Mouse (Mus musculus) embryonic facial prominence, embryonic 15.5 days (tissue): ENCODE data around the gene Tent4a. TPM values are rescaled to one million over a fixed set of nuclear protein-coding genes. Genes with fewer than 3 reads are reported as not detected.

Experiments used
- ATAC-seq: fragments of 200-750 bp; cut with Nextera tagmentation; 2 replicates; pipeline ENCODE4 v1.8.0; 2017; ENCODE audit warnings: low read depth, moderate TSS enrichment; ENCODE audit not compliant: insufficient number of reproducible peaks, low FRiP score, low TSS enrichment
- H3K27ac ChIP-seq: fragments of 300-500 bp; sonication (generic); replicated peaks from 2 replicates; pipeline ENCODE4 v1.5.1; 2015; ENCODE audit warnings: mild to moderate bottlenecking, inconsistent platforms
- H3K27me3 ChIP-seq: fragments of 300-500 bp; sonication (generic); 2 replicates; pipeline ENCODE4 v1.6.1; 2015; ENCODE audit warnings: inconsistent platforms
- H3K36me3 ChIP-seq: fragments of 300-500 bp; sonication (generic); 2 replicates; pipeline ENCODE4 v1.6.1; 2015; ENCODE audit warnings: mild to moderate bottlenecking, inconsistent platforms
- H3K4me1 ChIP-seq: fragments of 300-500 bp; sonication (generic); 2 replicates; pipeline ENCODE4 v1.6.1; 2015; ENCODE audit warnings: inconsistent platforms
- H3K4me2 ChIP-seq: fragments of 300-500 bp; sonication (generic); replicated peaks from 2 replicates; pipeline ENCODE4 v1.6.1; 2015; ENCODE audit warnings: mild to moderate bottlenecking, inconsistent platforms
- H3K4me3 ChIP-seq: fragments of 300-500 bp; sonication (generic); replicated peaks from 2 replicates; pipeline ENCODE4 v1.5.1; 2015; ENCODE audit warnings: mild to moderate bottlenecking, inconsistent platforms
- H3K9ac ChIP-seq: fragments of 300-500 bp; sonication (generic); 2 replicates; pipeline ENCODE4 v1.6.1; 2015; ENCODE audit warnings: inconsistent platforms
- H3K9me3 ChIP-seq: fragments of 300-500 bp; sonication (generic); replicated peaks from 2 replicates; pipeline ENCODE4 v1.6.1; 2016; ENCODE audit warnings: inconsistent platforms
- WGBS: fragments of 180-500 bp; shearing (Covaris S2); methylation state at CpG from one replicate; pipeline ENCODE4 v1.1.7; 2015; 5-methylcytosine and 5-hydroxymethylcytosine counted together
- polyA plus RNA-seq: library from polyadenylated mRNA; unstranded; fragments of >200 nt; fragmentation: Nextera tagmentation; extraction: Ambion mirVana; gene quantifications from 2 replicates; pipeline ENCODE4 v1.2.1, GENCODE M21; 2015

Tent4a gene
- polyA plus RNA-seq, 1 experiment from 2014 or later = 6.0 TPM

- Histone ChIP-seq H3K36me3 (no peaks in the 10 kb centered on the region), H3K27me3 (no peaks in the 10 kb centered on the region), H3K4me2 (no peak overlapping the region), H3K9me3 (no peaks in the 10 kb centered on the region), H3K9ac (no peak overlapping the region), H3K4me1 (no peaks in the 10 kb centered on the region), H3K4me3 (no peak overlapping the region), H3K27ac (no peak overlapping the region)
- WGBS = 76% methylated on average over 9 of the region's 9 CpGs
- ATAC-seq = no peak
These were observed 27.6 kb upstream of the Tent4a start for GRCm38 (mm10) chr13:69562004-69562403.

- Histone ChIP-seq H3K27me3 (no peaks in the 10 kb centered on the region), H3K9me3 (no peaks in the 10 kb centered on the region), H3K4me1 (no peaks in the 10 kb centered on the region), H3K4me2 (no peak overlapping the region), H3K9ac (no peak overlapping the region), H3K4me3 (no peak overlapping the region), H3K36me3 (no peaks in the 10 kb centered on the region), H3K27ac (no peak overlapping the region)
- ATAC-seq = no peak
- 56% methylated on average over 13 of the region's 13 CpGs for WGBS
These were observed 25.0 kb upstream of the Tent4a start for GRCm38 (mm10) chr13:69559291-69559961.

- Histone ChIP-seq H3K9ac (no peak overlapping the region), H3K36me3 (no peaks in the 10 kb centered on the region), H3K9me3 (no peaks in the 10 kb centered on the region), H3K27me3 (no peaks in the 10 kb centered on the region), H3K27ac (no peak overlapping the region), H3K4me1 (no peaks in the 10 kb centered on the region), H3K4me2 (no peak overlapping the region), H3K4me3 (no peak overlapping the region)
- 69% methylated on average over 6 of the region's 6 CpGs for WGBS
- ATAC-seq = no peak
These were observed 23.8 kb upstream of the Tent4a start for GRCm38 (mm10) chr13:69558098-69558660.

- Histone ChIP-seq H3K4me1 (no peaks in the 10 kb centered on the region), H3K9me3 (no peaks in the 10 kb centered on the region), H3K36me3 (no peaks in the 10 kb centered on the region), H3K27me3 (no peaks in the 10 kb centered on the region), H3K4me2 (no peak overlapping the region), H3K9ac (no peak overlapping the region), H3K27ac (no peak overlapping the region), H3K4me3 (no peak overlapping the region)
- ATAC-seq = no peak
These were observed 22.3 kb upstream of the Tent4a start for GRCm38 (mm10) chr13:69556728-69557127.

- H3K9me3 ChIP-seq = no peaks in the 10 kb centered on the region
- no peak for ATAC-seq
- no peak overlapping the region for H3K4me3 ChIP-seq
- H3K27ac ChIP-seq = no peak overlapping the region
- no peaks in the 10 kb centered on the region for H3K36me3 ChIP-seq
- no peaks in the 10 kb centered on the region for H3K4me1 ChIP-seq
- no peak overlapping the region for H3K4me2 ChIP-seq
- 86% methylated on average over 6 of the region's 6 CpGs for WGBS
- no peak overlapping the region for H3K9ac ChIP-seq
- H3K27me3 ChIP-seq = no peaks in the 10 kb centered on the region
These were observed 21.6 kb upstream of the Tent4a start for GRCm38 (mm10) chr13:69555957-69556482.

- ATAC-seq = no peak
These were observed 20.6 kb upstream of the Tent4a start for GRCm38 (mm10) chr13:69555045-69555444.

GRCm38 (mm10) chr13:69554255-69554654 is 19.8 kb upstream of the Tent4a start:
- Histone ChIP-seq H3K4me3 (no peak overlapping the region), H3K9ac (no peak overlapping the region), H3K36me3 (no peaks in the 10 kb centered on the region), H3K9me3 (no peaks in the 10 kb centered on the region), H3K4me2 (no peak overlapping the region), H3K27ac (no peak overlapping the region), H3K27me3 (no peaks in the 10 kb centered on the region), H3K4me1 (no peaks in the 10 kb centered on the region)
- ATAC-seq = no peak
- 69% methylated on average over 9 of the region's 9 CpGs for WGBS

More at GRCm38 (mm10) chr13:69555045-69555444, 20.6 kb upstream of the Tent4a start:
- Histone ChIP-seq H3K27ac (no peak overlapping the region), H3K27me3 (no peaks in the 10 kb centered on the region), H3K9ac (no peak overlapping the region), H3K4me3 (no peak overlapping the region), H3K36me3 (no peaks in the 10 kb centered on the region), H3K9me3 (no peaks in the 10 kb centered on the region), H3K4me1 (no peaks in the 10 kb centered on the region), H3K4me2 (no peak overlapping the region)
- WGBS = 24% methylated on average over 8 of the region's 8 CpGs

GRCm38 (mm10) chr13:69553024-69553423 is 18.6 kb upstream of the Tent4a start:
- H3K4me3 ChIP-seq = no peak overlapping the region
- H3K27me3 ChIP-seq = no peaks in the 10 kb centered on the region
- H3K9ac ChIP-seq = no peak overlapping the region
- H3K27ac ChIP-seq = no peak overlapping the region
- H3K4me1 ChIP-seq = no peaks in the 10 kb centered on the region
- no peak for ATAC-seq
- H3K4me2 ChIP-seq = no peak overlapping the region
- 22% methylated on average over 5 of the region's 5 CpGs for WGBS
- no peaks in the 10 kb centered on the region for H3K9me3 ChIP-seq
- no peaks in the 10 kb centered on the region for H3K36me3 ChIP-seq

GRCm38 (mm10) chr13:69550831-69551230 is 16.4 kb upstream of the Tent4a start:
- Histone ChIP-seq H3K27me3 (no peaks in the 10 kb centered on the region), H3K9me3 (no peaks in the 10 kb centered on the region), H3K4me1 (no peaks in the 10 kb centered on the region), H3K27ac (no peak overlapping the region), H3K9ac (no peak overlapping the region), H3K36me3 (no peaks in the 10 kb centered on the region), H3K4me3 (no peak overlapping the region), H3K4me2 (no peak overlapping the region)
- no peak for ATAC-seq
- 82% methylated on average over 2 of the region's 2 CpGs for WGBS

- no peaks in the 10 kb centered on the region for H3K9me3 ChIP-seq
- H3K9ac ChIP-seq = no peak overlapping the region
- no peaks in the 10 kb centered on the region for H3K36me3 ChIP-seq
- no peak overlapping the region for H3K4me3 ChIP-seq
- H3K27ac ChIP-seq = no peak overlapping the region
- whole genome bisulfite sequencing = 46% methylated on average over 8 of the region's 8 CpGs
- H3K27me3 ChIP-seq = no peaks in the 10 kb centered on the region
- H3K4me1 ChIP-seq = no peaks in the 10 kb centered on the region
- H3K4me2 ChIP-seq = no peak overlapping the region
- ATAC-seq = no peak
These were observed 15.6 kb upstream of the Tent4a start for GRCm38 (mm10) chr13:69549980-69550379.

GRCm38 (mm10) chr13:69547488-69548180 is 13.2 kb upstream of the Tent4a start:
- no peak overlapping the region for H3K4me3 ChIP-seq
- peaks cover 10% of the 10 kb centered on the region; the same call in 1 of the 2 replicates for H3K4me1 ChIP-seq
- H3K27ac ChIP-seq = no peak overlapping the region
- H3K4me2 ChIP-seq = no peak overlapping the region
- H3K36me3 ChIP-seq = no peaks in the 10 kb centered on the region
- 68% methylated on average over 16 of the region's 16 CpGs for WGBS
- no peaks in the 10 kb centered on the region for H3K27me3 ChIP-seq
- H3K9me3 ChIP-seq = no peaks in the 10 kb centered on the region
- no peak for ATAC-seq
- no peak overlapping the region for H3K9ac ChIP-seq
